Mouse (Mus musculus): ENCODE measurements around the gene Nxf1.
"Not testable (repeated sequence)": the region's sequence is repeated elsewhere in the genome, so short reads cannot be mapped to it uniquely, and the experiment has no call there.

The Nxf1 gene

GRCm38 (mm10) chr19:8756635-8757387, at the start of gene Nxf1:
TSS of gene Nxf1 (plus strand) at chr19:8757073.
- peak; percentile 87 for DNase-seq

GRCm38 (mm10) chr19:8708954-8709353, 47.9 kb upstream of the Nxf1 start:
- no peak for DNase-seq

GRCm38 (mm10) chr19:8710057-8710456, 46.8 kb upstream of the Nxf1 start:
- DNase-seq, result no peak

- DNase-seq, result no peak
These were observed 45.4 kb upstream of the Nxf1 start for GRCm38 (mm10) chr19:8711506-8711905.

- DNase-seq, result no peak
These were observed 44.7 kb upstream of the Nxf1 start for GRCm38 (mm10) chr19:8711949-8712869.

GRCm38 (mm10) chr19:8712870-8713305, 44.0 kb upstream of the Nxf1 start:
- DNase-seq, result peak; percentile 89

- DNase-seq, result peak; percentile 94
These were observed 43.4 kb upstream of the Nxf1 start for GRCm38 (mm10) chr19:8713306-8713996.

GRCm38 (mm10) chr19:8713997-8714652, 42.7 kb upstream of the Nxf1 start:
- no peak for DNase-seq

- no peak for DNase-seq
These were observed 42.0 kb upstream of the Nxf1 start for GRCm38 (mm10) chr19:8714653-8715481.

- DNase-seq, result no peak
These were observed 40.8 kb upstream of the Nxf1 start for GRCm38 (mm10) chr19:8715868-8716766.

- DNase-seq, result no peak
These were observed 40.0 kb upstream of the Nxf1 start for GRCm38 (mm10) chr19:8716767-8717475.

GRCm38 (mm10) chr19:8718357-8718756, 38.5 kb upstream of the Nxf1 start:
- DNase-seq, result peak; percentile 51

GRCm38 (mm10) chr19:8719037-8719436, 37.8 kb upstream of the Nxf1 start:
- not testable (repeated sequence) for DNase-seq

- no peak for DNase-seq
These were observed 35.5 kb upstream of the Nxf1 start for GRCm38 (mm10) chr19:8721378-8721777.

- no peak for DNase-seq
These were observed 34.9 kb upstream of the Nxf1 start for GRCm38 (mm10) chr19:8722021-8722420.

GRCm38 (mm10) chr19:8722559-8722906, 34.3 kb upstream of the Nxf1 start:
- DNase-seq, result no peak

- peak; percentile 97 for DNase-seq
These were observed 33.8 kb upstream of the Nxf1 start, which contains the start of gene Slc3a2 for GRCm38 (mm10) chr19:8722907-8723573. TSS of gene Slc3a2 (minus strand) at chr19:8723369.

GRCm38 (mm10) chr19:8723574-8724346, 33.1 kb upstream of the Nxf1 start:
- no peak for DNase-seq

GRCm38 (mm10) chr19:8724392-8724791, 32.5 kb upstream of the Nxf1 start:
- no peak for DNase-seq
